Mouse (Mus musculus): ENCODE data around the gene Inmt. TPM values are rescaled to one million over a fixed set of nuclear protein-coding genes. Genes with fewer than 3 reads are reported as not detected.

Gene Inmt
- total RNA-seq, 1 experiment from 2014 or later = not detected

Other genes with a start within 250 kb of the Inmt start
- gene Nod1, start 202.4 kb downstream of the Inmt start, total RNA-seq (2017) = 3.2 and 3.5 TPM in 2 replicates
- gene Ggct, start 182.1 kb downstream of the Inmt start, total RNA-seq (2017) = 29.9 and 32.4 TPM in 2 replicates
- gene Gars, start 137.0 kb downstream of the Inmt start, total RNA-seq (2017) = 116 and 130 TPM in 2 replicates
- not detected in 2 replicates for gene Crhr2, start 42.0 kb downstream of the Inmt start, total RNA-seq (2017)
- 8.0 and 11.5 TPM in 2 replicates for gene Mindy4, start 28.3 kb upstream of the Inmt start, total RNA-seq (2017)
- gene Aqp1, start 161.4 kb upstream of the Inmt start, total RNA-seq (2017) = 131 and 152 TPM in 2 replicates
- not detected in 2 replicates for gene Ghrhr, start 201.3 kb upstream of the Inmt start, total RNA-seq (2017)

Data from common myeloid progenitor, adult 5-6 weeks (primary cell).